Mouse (Mus musculus): ENCODE data around the gene Siah1a. TPM values are rescaled to one million over a fixed set of nuclear protein-coding genes. Genes with fewer than 3 reads are reported as not detected.

Gene Siah1a
- polyA plus RNA-seq, 1 experiment from 2014 or later, result 75.6 TPM

DNA sequence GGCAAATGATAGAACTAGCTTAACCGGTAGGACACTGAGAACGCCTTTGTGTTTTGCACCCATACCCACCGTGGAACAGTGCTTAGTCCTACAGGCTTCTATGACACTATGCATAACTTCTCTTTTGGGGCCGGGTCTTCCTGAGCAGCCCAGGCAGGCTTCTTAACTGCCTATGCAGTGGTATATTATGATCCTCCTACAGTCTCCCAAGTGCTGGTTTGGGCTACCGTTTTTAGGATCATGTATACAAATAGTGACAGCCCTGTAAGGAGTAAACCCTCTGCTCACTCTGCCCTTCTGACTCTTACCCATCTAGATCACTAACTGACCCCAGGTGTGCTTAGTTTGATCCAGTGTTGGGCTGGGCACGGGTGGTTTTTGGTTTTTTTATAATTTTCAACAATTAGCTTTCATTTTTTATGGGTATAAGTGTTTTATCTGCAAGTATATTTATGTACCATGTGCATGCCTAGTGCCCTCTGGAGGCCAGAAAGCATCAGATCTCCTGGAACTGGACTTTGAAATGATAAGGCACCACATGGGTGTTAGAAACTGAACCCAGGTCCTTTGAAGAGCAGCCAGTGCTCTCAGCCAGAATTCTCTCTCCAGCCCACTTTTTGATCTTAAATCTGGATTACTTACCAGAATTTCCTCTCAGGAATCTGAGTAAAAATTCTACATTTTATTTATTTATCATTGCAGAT is 24.8 kb downstream of the Siah1a start:
- H3K9me3 ChIP-seq (ENCODE audit: control insufficient read depth, low read length), result no peaks in the 10 kb centered on the region

DNA sequence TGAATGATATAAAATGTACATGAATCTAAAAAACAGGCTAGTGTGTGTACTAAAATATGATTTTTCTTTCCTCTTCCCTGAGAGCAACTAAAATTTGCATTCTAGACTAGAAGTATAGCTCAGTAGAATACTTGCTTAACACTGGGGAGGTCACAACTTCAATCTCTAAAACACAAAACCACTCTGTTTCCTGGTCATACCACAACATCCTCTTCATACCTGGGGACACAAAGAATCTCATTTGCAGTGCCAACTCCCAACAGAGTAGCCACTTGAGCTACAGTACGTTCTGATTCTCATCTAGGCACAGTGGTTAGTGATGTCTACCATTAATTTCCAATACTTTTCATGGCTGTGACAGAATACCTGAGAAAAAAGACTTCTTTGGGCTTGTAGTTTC is 26.4 kb downstream of the Siah1a start:
- H3K4me1 ChIP-seq (ENCODE audit: control insufficient read depth, insufficient read depth, low read length), result no peaks in the 10 kb centered on the region

More for the DNA sequence above, 24.8 kb downstream of the Siah1a start:
- Histone ChIP-seq H3K9ac (ENCODE audit: low read length) (no peak overlapping the region), H3K4me1 (ENCODE audit: control insufficient read depth, insufficient read depth, low read length) (no peaks in the 10 kb centered on the region), H3K4me3 (ENCODE audit: low read depth, low read length) (no peak overlapping the region), H3K36me3 (ENCODE audit: control insufficient read depth, insufficient read depth, low read length) (no peaks in the 10 kb centered on the region), H3K27ac (ENCODE audit: low read depth, low read length) (no peak overlapping the region), H3K27me3 (ENCODE audit: control insufficient read depth, insufficient read depth, low read length) (no peaks in the 10 kb centered on the region), H3K4me2 (ENCODE audit: low read depth) (no peak overlapping the region)
- no peak for DNase-seq (ENCODE audit: low spot score)
- WGBS, result 94% methylated on average over 6 of the region's 6 CpGs
- ATAC-seq (ENCODE audit: insufficient read depth, low FRiP score, low TSS enrichment), result no peak

DNA sequence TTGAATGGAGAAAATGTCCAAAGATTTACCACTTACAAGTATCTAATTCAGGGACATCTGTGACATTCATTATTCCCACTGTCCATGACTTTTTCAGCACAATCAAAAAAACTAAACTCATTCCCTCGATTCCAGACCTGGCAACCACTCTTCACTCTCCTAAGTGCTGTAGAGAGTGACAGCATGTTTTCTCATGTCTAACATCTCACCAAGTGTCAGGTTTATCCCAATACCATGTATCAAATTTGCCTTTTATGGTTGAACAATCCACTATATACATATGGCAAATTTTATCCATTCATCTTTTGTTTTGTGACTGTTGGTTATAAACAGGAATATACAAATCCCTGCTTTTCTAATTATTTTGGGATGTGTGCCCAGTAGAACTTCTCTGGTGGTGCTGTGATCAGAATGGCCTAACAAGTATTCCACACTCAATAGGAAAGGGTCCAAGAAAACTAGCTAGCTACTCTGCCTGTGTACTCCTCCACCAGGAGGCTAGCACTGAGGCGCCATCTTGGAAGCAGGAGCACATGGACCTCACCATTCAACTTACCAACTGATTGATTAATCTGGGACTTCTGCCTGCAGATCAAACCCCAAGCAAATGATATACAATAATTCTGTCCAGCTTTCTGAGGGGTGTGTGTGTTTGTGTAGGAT is 27.3 kb downstream of the Siah1a start:
- H3K4me1 ChIP-seq (ENCODE audit: control insufficient read depth, insufficient read depth, low read length), result 0 out of 2 replicates have a peak, but pooled peaks cover under 1% of the 10 kb centered on the region
- H3K4me3 ChIP-seq (ENCODE audit: low read depth, low read length), result no peak overlapping the region
- no peaks in the 10 kb centered on the region for H3K36me3 ChIP-seq (ENCODE audit: control insufficient read depth, insufficient read depth, low read length)
- ATAC-seq (ENCODE audit: insufficient read depth, low FRiP score, low TSS enrichment) (no peak), DNase-seq (ENCODE audit: low spot score) (no peak)
- H3K9ac ChIP-seq (ENCODE audit: low read length), result no peak overlapping the region
- H3K27ac ChIP-seq (ENCODE audit: low read depth, low read length), result no peak overlapping the region
- no peak overlapping the region for H3K4me2 ChIP-seq (ENCODE audit: low read depth)
- no peaks in the 10 kb centered on the region for H3K27me3 ChIP-seq (ENCODE audit: control insufficient read depth, insufficient read depth, low read length)
- H3K9me3 ChIP-seq (ENCODE audit: control insufficient read depth, low read length), result no peaks in the 10 kb centered on the region
- 96% methylated on average over 2 of the region's 2 CpGs for WGBS

More for the DNA sequence above, 26.4 kb downstream of the Siah1a start:
- Histone ChIP-seq H3K27ac (ENCODE audit: low read depth, low read length) (no peak overlapping the region), H3K9me3 (ENCODE audit: control insufficient read depth, low read length) (no peaks in the 10 kb centered on the region), H3K4me3 (ENCODE audit: low read depth, low read length) (no peak overlapping the region), H3K4me2 (ENCODE audit: low read depth) (no peak overlapping the region), H3K9ac (ENCODE audit: low read length) (no peak overlapping the region), H3K36me3 (ENCODE audit: control insufficient read depth, insufficient read depth, low read length) (no peaks in the 10 kb centered on the region), H3K27me3 (ENCODE audit: control insufficient read depth, insufficient read depth, low read length) (no peaks in the 10 kb centered on the region)
- 97% methylated on average over 1 of the region's 1 CpGs for WGBS
- ATAC-seq (ENCODE audit: insufficient read depth, low FRiP score, low TSS enrichment) (no peak), DNase-seq (ENCODE audit: low spot score) (no peak)

DNA sequence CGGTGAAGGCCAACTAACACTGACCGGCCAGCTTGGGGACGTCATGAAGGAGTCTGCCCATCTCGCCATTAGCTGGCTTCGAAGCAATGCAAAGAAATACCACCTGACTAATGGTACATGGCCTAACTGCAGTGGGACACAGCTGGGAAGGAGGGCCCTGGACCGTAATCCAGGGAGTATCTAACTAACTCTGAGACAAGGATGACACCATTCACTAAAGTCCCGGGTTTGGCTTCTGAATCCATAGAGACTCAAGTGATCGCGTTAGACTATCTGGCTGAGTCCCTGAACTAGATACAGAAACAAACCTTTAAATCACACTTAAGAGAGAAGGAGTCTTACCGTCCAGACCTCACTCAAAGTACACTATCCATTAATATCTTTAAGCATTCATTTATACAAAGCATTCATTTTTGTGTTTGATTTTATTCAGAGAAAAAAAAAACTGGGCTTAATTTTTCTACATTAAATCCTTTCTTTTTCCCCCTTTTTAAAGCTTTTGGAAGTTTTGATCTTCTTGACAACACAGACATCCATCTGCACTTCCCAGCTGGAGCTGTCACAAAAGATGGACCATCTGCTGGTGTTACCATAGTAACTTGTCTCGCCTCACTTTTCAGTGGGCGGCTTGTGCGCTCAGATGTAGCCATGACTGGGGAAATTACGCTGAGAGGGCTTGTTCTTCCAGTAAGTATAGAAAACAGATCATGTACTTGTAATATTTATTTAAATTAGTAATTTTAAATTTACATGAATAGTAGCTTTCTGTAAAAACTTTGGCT is 32.1 kb downstream of the Siah1a start:
- no peaks in the 10 kb centered on the region for H3K27me3 ChIP-seq (ENCODE audit: control insufficient read depth, insufficient read depth, low read length)
- ATAC-seq (ENCODE audit: insufficient read depth, low FRiP score, low TSS enrichment) (peak; percentile 67; the same call in 1 of the 2 replicates), DNase-seq (ENCODE audit: low spot score) (peak; percentile 60)
- H3K4me2 ChIP-seq (ENCODE audit: low read depth), result no peak overlapping the region
- WGBS, result 56% methylated on average over 14 of the region's 14 CpGs
- H3K9me3 ChIP-seq (ENCODE audit: control insufficient read depth, low read length), result no peaks in the 10 kb centered on the region
- no peaks in the 10 kb centered on the region for H3K36me3 ChIP-seq (ENCODE audit: control insufficient read depth, insufficient read depth, low read length)
- H3K4me3 ChIP-seq (ENCODE audit: low read depth, low read length), result no peak overlapping the region
- H3K4me1 ChIP-seq (ENCODE audit: control insufficient read depth, insufficient read depth, low read length), result 0 out of 2 replicates have a peak, but pooled peaks cover 3% of the 10 kb centered on the region
- no peak overlapping the region for H3K9ac ChIP-seq (ENCODE audit: low read length)
- H3K27ac ChIP-seq (ENCODE audit: low read depth, low read length), result 0 out of 2 replicates have a peak overlapping the region, but pooled peaks have one; percentile 54

DNA sequence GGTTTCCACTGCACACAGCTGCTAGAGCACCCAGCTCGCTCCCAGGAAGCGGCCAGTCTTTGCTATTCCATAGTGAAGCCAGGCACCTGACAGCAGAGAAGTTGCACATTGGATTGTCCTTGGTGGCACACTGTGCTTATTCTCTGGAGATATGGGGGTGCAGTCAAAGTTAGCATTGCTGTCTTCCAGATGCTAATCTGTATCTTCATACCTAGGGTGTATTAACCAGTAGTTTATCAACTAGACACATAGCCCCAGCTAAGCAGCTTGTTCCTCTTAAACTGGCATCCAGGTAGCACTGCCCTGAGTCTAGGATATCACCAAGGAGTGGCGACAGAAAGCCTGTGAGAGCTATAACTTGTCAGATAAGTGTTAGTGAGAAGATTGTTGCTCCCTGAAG is 33.1 kb downstream of the Siah1a start:
- Histone ChIP-seq H3K36me3 (ENCODE audit: control insufficient read depth, insufficient read depth, low read length) (no peaks in the 10 kb centered on the region), H3K27me3 (ENCODE audit: control insufficient read depth, insufficient read depth, low read length) (no peaks in the 10 kb centered on the region), H3K4me2 (ENCODE audit: low read depth) (no peak overlapping the region), H3K27ac (ENCODE audit: low read depth, low read length) (no peak overlapping the region), H3K9me3 (ENCODE audit: control insufficient read depth, low read length) (no peaks in the 10 kb centered on the region), H3K9ac (ENCODE audit: low read length) (no peak overlapping the region), H3K4me3 (ENCODE audit: low read depth, low read length) (no peak overlapping the region), H3K4me1 (ENCODE audit: control insufficient read depth, insufficient read depth, low read length) (0 out of 2 replicates have a peak, but pooled peaks cover 3% of the 10 kb centered on the region)
- no peak for ATAC-seq (ENCODE audit: insufficient read depth, low FRiP score, low TSS enrichment)
- WGBS, result 96% methylated on average over 3 of the region's 3 CpGs
- DNase-seq (ENCODE audit: low spot score), result no peak

DNA sequence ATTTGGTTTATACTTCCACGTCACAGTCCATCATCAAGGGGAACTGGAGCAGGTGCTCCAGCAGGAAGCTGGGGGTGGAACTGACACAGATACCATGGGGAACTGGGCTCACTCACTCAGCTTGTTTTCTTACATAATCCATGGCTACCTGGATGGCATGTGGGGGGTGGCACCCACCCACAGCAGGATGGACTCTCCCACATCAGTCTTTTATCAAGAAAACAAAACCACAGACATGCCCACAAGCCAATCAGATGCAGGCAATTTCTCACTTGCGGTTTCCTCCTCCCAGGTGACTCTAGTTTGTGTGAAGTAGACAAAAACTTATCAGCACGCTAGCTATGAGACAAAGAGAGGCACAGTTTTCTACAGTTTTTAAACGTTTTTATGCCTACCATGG is 37.9 kb downstream of the Siah1a start:
- no peaks in the 10 kb centered on the region for H3K9me3 ChIP-seq (ENCODE audit: control insufficient read depth, low read length)
- H3K27me3 ChIP-seq (ENCODE audit: control insufficient read depth, insufficient read depth, low read length), result no peaks in the 10 kb centered on the region
- H3K9ac ChIP-seq (ENCODE audit: low read length), result no peak overlapping the region
- H3K4me3 ChIP-seq (ENCODE audit: low read depth, low read length), result no peak overlapping the region
- H3K4me1 ChIP-seq (ENCODE audit: control insufficient read depth, insufficient read depth, low read length), result no peaks in the 10 kb centered on the region
- 77% methylated on average over 4 of the region's 4 CpGs for WGBS
- H3K4me2 ChIP-seq (ENCODE audit: low read depth), result no peak overlapping the region
- no peaks in the 10 kb centered on the region for H3K36me3 ChIP-seq (ENCODE audit: control insufficient read depth, insufficient read depth, low read length)
- DNase-seq (ENCODE audit: low spot score) (no peak), ATAC-seq (ENCODE audit: insufficient read depth, low FRiP score, low TSS enrichment) (no peak)
- H3K27ac ChIP-seq (ENCODE audit: low read depth, low read length), result no peak overlapping the region

DNA sequence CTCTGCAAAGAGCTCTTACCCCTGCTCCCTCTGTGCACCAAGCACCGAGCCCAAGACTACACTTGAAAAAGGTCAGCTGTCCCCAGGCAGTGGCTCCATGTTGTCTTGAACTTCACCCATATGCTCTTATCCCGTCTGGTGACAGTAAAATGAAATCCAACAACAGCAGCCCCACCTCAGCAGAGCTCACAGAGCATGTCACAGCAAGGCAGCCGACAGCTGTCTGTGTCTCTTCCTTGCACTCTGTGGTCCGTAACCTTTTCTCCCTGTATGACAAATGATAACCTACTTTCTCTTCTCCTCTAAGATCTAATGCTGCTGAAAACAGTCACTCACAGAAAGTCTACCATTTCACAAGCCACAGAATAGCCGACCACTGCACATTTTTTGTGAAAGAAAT is 39.0 kb downstream of the Siah1a start:
- ATAC-seq (ENCODE audit: insufficient read depth, low FRiP score, low TSS enrichment), result no peak
- no peak overlapping the region for H3K4me2 ChIP-seq (ENCODE audit: low read depth)
- no peak overlapping the region for H3K4me3 ChIP-seq (ENCODE audit: low read depth, low read length)
- H3K4me1 ChIP-seq (ENCODE audit: control insufficient read depth, insufficient read depth, low read length), result no peaks in the 10 kb centered on the region
- no peaks in the 10 kb centered on the region for H3K9me3 ChIP-seq (ENCODE audit: control insufficient read depth, low read length)
- 79% methylated on average over 5 of the region's 5 CpGs for WGBS
- H3K9ac ChIP-seq (ENCODE audit: low read length), result no peak overlapping the region
- H3K27ac ChIP-seq (ENCODE audit: low read depth, low read length), result no peak overlapping the region
- H3K36me3 ChIP-seq (ENCODE audit: control insufficient read depth, insufficient read depth, low read length), result no peaks in the 10 kb centered on the region
- H3K27me3 ChIP-seq (ENCODE audit: control insufficient read depth, insufficient read depth, low read length), result no peaks in the 10 kb centered on the region
- no peak for DNase-seq (ENCODE audit: low spot score)

DNA sequence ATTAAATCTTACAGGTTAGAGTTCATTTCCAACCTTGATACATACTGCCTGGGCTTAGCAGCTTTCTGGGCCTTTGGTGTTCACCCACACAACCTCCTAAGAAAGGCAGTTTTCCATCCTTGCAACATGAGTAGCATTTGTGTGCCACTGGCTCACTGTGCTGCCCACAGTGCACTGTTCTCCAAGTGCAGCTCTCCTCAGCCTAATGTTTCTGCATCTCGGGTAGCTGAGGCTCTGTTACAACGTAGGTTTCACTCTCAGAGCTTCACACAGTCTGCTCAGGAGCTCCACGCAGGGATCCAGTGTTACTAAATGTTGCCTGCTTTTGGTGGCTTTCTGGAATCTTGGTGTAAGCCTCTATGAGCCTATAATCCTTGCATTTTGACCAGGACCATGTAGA is 40.4 kb downstream of the Siah1a start:
- WGBS, result 82% methylated on average over 3 of the region's 3 CpGs
- Histone ChIP-seq H3K4me1 (ENCODE audit: control insufficient read depth, insufficient read depth, low read length) (no peaks in the 10 kb centered on the region), H3K4me3 (ENCODE audit: low read depth, low read length) (no peak overlapping the region), H3K4me2 (ENCODE audit: low read depth) (no peak overlapping the region), H3K36me3 (ENCODE audit: control insufficient read depth, insufficient read depth, low read length) (no peaks in the 10 kb centered on the region), H3K9ac (ENCODE audit: low read length) (no peak overlapping the region), H3K9me3 (ENCODE audit: control insufficient read depth, low read length) (no peaks in the 10 kb centered on the region), H3K27me3 (ENCODE audit: control insufficient read depth, insufficient read depth, low read length) (no peaks in the 10 kb centered on the region), H3K27ac (ENCODE audit: low read depth, low read length) (no peak overlapping the region)
- no peak for ATAC-seq (ENCODE audit: insufficient read depth, low FRiP score, low TSS enrichment)
- no peak for DNase-seq (ENCODE audit: low spot score)
